Mouse (Mus musculus) urinary bladder, adult 18-20 months (tissue): ENCODE results near the gene Mocs2.

Source experiments
- DNase-seq, 2 experiments: peaks; one replicate each; pipeline ENCODE4 v3.0.0; 2022; ENCODE audit warnings: low spot score in 2 of 2, mixed read lengths in 2 of 2

The Mocs2 gene

DNA sequence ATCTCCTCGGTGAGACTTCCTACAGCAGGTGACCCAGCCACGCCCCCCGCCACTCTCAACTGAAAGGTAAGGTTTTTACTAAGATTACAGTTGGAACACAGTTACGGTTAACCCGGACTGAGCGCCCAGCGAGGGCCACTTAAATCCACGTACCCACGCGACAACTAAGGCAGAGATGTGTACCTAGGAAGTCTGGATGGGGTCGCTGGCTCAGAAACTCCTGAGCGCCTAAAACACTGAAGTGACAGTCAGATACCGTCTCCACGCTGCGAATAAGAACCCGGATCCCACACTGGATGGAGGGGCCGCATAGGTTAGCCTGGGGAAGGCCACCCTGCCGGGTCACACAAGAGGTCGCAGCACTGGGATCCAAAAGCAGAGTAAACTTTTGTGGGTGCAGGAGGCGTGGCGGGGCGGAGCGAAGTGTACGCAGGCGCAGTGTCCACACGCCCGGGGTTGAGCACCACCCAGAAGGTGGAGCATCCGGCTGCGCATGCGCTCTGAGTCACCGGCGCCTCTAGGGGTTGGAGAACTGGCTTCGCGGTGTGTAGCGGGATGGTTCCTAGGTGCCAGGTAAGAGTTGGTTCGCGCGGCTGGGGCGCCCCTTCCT lies at the start of gene Mocs2:
Gene Mocs2 (plus strand): TSS at position 486 of the 610 bp plus-strand sequence.
- DNase-seq: peak; percentile 91 to 98

DNA sequence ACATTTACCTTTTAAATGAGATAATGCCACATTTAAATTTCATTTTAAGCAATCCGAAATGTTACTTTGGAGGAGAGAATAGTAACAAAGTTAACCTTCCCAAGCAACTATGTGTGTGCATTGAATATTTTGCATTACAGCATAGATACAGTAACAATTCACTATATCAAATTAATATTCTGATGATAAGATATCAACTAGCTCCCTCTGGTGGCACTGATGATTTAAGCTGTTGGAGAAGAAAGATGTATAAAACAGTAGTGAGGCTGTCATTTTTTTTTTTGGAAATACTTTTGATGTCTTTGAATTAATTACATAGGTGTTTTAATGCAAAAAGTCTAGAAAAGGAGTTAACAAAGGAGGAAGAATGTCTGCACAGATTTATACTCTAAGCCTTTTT lies 26.5 kb upstream of the Mocs2 start:
- no peak for DNase-seq

DNA sequence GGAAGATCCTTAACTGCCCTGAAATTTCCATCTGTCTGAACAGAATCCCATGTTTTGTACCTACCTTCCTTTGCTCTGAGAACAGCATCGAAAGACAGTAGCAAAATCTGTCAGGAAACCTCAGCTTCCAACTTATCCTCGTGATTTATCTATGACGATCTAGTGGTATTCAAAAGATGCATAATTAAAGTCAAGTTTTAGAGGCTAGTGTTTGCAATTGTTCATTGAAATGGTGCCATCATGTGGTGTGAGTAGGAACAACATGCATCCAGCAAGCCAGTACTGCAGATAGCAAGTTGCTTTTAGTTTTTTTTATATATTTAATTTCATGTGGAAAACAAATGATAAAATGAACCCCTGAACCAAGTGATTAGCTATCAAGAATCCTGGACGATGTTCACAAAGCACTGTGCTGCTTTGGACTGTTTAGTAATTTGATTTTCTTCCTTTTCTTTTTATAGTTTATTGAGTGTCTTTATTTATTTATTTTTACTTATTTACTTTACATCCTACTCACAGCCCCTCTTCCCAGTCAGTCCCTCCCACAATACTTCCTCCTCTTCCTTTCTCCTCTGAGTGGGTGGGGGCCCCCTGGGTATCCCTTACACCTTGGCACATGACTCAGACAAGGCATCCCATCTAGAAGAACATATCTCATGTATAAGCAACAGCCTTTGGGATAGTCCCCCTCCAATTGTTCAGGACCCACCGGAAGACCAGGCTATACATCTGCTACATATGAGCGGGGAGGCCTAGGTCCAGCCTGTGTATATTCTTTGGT lies 24.6 kb upstream of the Mocs2 start:
- DNase-seq: peak in 1 of 2 experiments; percentile 16

- no peak for DNase-seq
Observed at GRCm38 (mm10) chr13:114801857-114802256, 16.2 kb upstream of the Mocs2 start.

- DNase-seq: no peak
Observed at GRCm38 (mm10) chr13:114802971-114803370, 15.1 kb upstream of the Mocs2 start.

- no peak for DNase-seq
Observed at GRCm38 (mm10) chr13:114809624-114810210, 8.3 kb upstream of the Mocs2 start.

DNA sequence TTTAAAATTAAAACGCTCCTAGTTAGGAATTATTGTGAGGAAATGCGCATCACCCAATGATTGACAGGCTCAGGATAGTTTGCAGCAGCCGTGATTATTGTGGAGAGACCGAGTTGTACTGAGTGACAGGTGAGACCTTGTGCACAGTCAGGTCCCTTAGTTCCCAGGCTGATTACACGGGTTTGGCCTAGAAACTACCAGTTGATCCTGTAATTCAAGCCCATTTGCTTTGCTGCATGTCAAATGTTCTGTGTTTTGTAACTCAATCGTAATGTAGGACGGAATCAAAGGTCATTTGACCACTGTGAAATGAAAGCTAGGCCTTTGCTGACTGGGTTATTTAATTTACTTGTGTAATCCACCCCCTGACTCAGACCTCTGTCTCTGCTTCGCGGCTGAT lies 477 bp downstream of the Mocs2 start:
- peak in 1 of 2 experiments; percentile 43 for DNase-seq

GRCm38 (mm10) chr13:114822871-114823270 lies 4.8 kb downstream of the Mocs2 start:
- DNase-seq: no peak

GRCm38 (mm10) chr13:114825377-114825855 lies 7.4 kb downstream of the Mocs2 start:
- no peak for DNase-seq

- no peak for DNase-seq
Observed at GRCm38 (mm10) chr13:114831367-114831833, 13.4 kb downstream of the Mocs2 start.

- no peak for DNase-seq
Observed at GRCm38 (mm10) chr13:114832761-114833160, 14.7 kb downstream of the Mocs2 start.

GRCm38 (mm10) chr13:114833351-114833750 lies 15.3 kb downstream of the Mocs2 start:
- DNase-seq: no peak

GRCm38 (mm10) chr13:114834580-114834979 lies 16.5 kb downstream of the Mocs2 start:
- DNase-seq: no peak

DNA sequence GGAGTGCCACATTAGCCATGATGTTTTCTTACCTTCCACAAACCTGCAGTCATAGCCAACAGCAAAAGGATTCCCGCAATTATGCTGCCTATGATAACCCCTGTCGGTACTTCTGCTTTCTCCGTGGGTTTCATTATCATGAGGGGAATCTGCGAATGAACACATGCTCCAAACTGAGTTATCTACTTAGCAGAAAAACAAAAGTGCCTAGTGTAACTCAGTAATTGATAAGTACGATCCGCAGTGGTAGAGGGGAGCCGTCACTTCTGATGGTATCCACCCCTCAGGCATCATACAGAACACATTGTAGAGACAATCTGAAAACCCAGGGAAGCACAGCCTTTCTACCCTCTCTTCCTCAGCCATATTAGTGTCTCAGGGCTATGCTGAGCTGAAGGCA lies 19.0 kb downstream of the Mocs2 start:
- DNase-seq: no peak

DNA sequence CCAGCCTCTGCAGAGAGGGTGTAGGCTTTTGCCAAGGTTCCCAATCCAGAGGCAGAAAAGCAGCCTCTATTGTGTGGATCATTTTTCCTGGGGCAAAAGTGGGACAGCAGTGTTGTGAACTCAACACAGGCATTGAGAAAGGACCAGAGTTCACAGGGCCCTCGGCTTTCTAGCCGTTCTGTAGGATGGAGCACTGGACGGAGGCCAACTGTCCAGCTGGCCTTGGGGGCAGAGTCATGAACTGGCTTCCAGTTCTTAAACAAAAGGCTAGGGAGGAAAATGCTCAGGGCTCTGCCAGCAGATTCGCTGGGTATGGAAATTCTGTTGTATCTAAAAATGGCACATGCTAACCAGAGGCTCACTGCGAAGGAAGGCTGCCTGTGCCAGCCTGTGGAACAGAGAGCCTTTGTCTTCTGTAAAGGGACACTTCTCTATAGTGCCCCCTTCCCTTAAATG lies 20.5 kb downstream of the Mocs2 start:
- DNase-seq: no peak

DNA sequence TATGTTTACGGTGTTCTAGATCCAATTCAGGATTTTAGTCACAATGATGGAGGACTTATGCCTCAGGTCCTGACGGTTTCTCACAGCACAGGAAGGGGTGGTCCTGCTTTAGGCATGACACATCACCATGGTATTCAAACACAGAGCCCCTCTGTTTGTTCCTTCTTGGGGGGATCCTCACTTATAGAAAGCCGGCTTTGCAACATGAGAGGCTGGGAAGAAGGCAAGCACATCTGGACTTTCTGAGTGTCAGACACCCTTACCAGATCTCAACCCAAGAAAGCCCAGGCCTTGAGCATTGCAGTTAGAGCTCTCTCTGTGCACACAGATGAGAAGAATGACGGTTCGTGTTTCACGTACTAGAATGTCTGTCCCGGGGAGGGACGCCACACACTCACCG lies 21.1 kb downstream of the Mocs2 start:
- no peak for DNase-seq

- no peak for DNase-seq
Observed at GRCm38 (mm10) chr13:114840545-114840944, 22.5 kb downstream of the Mocs2 start.

GRCm38 (mm10) chr13:114843318-114843717 lies 25.3 kb downstream of the Mocs2 start:
- no peak for DNase-seq

DNA sequence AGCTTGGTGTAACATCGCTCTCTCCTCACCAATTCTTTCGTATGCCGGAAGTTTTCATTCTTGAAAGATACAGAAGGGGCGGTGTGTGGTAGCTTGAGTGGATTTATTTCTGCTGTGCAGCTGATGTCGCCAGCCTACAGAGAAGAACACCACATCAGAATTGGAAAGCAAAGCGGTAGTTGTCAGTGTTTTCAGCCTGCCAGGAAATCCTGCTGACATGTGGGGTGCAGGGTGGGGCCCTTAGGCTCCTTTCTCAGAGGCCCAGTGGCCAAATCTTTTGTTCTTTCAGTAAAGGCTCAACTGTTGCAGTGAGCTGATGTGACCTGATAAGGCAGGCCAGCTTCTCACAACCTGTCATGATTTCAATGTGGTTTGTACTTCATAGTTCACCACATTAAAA lies 27.8 kb downstream of the Mocs2 start:
- DNase-seq: no peak

- no peak for DNase-seq
Observed at GRCm38 (mm10) chr13:114848945-114849344, 30.9 kb downstream of the Mocs2 start.

- DNase-seq: no peak
Observed at GRCm38 (mm10) chr13:114852264-114853111, 34.5 kb downstream of the Mocs2 start.

DNA sequence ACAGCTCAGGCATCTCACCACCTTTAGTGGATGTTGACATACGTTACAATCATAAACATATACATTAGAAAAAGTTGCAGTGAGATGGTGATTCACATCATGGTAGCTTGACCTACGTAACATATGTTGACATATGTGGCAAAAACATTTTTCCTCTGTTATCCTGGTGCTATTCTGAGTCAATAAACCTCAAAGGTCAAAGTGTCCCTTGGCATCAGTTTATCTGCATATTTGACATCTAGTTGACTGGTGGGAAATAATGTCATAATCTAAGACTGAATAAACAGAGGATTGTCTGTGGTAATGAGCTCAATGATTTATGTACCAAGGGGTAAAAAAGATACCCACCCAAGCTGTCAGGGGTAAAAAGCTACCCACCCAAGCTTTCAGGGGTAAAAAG lies 35.1 kb downstream of the Mocs2 start:
- no peak for DNase-seq
